12 mouse cellular contexts compared by ENCODE assay signal in the genomic region with DNA sequence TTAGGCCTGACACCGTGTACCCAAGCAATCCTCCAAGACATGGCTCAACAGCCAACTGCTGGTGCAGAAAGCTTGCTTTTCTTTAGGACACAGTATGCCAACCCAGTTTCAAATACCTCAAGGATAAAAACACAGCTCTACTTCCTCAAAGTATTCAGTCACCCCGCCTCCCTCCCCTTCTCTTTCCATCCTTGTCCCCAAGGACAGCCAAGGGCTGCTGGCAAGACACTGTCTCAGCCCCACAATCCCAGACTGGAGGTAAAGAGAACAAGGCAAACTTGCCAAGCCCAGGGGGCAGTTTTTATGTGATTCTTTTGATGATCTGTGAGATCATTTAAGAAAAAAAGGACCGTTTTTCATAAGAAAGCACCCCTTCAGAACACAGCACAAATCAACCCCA.
DNase-seq lines count a peak whose midpoint lies in the region; ATAC-seq and TF ChIP-seq lines count a peak whose summit lies in the region.
"Had no signal": no experiment of that assay in that cellular context is flagged by ENCODE, and none has a peak within 500 bp of the region (broad histone marks: within the 10 kb centered on the region; RNA-seq: fewer than 3 reads in every experiment).

No protein-coding gene starts in this region.

- H3K4me2 ChIP-seq in intestine, embryonic 15.5 days (replicated peaks), result no peak overlapping the region
- H3K4me2 ChIP-seq in intestine, postnatal 0 days (replicated peaks; ENCODE audit: low read depth), result no peak overlapping the region
- H3K4me2 ChIP-seq in stomach, embryonic 16.5 days (ENCODE audit: low read depth, low read length), result no peak overlapping the region
- H3K4me2 ChIP-seq in stomach, postnatal 0 days (replicated peaks; ENCODE audit: low read depth), result no peak overlapping the region
- H3K4me2 ChIP-seq: heart, embryonic 15.5 days; neural tube, embryonic 12.5 days had no signal

- TF ChIP-seq CTCF in intestine, postnatal 0 days (IDR thresholded peaks at IDR 0.05; ENCODE audit: low read depth), result no peak
- no peak for TF ChIP-seq CTCF in stomach, postnatal 0 days (IDR thresholded peaks at IDR 0.05; ENCODE audit: low read depth)

- 0 out of 2 replicates have a peak overlapping the region, but pooled peaks have one; percentile 24 for H3K27ac ChIP-seq in intestine, embryonic 15.5 days
- H3K27ac ChIP-seq in intestine, postnatal 0 days (ENCODE audit: low read depth, low read length), result no peak overlapping the region
- H3K27ac ChIP-seq in stomach, embryonic 16.5 days (ENCODE audit: low read length), result peak overlapping the region; percentile 42; the same call in 1 of the 2 replicates
- no peak overlapping the region for H3K27ac ChIP-seq in stomach, postnatal 0 days (replicated peaks)
- H3K27ac ChIP-seq: heart, embryonic 15.5 days; neural tube, embryonic 12.5 days had no signal

- no peak overlapping the region for H3K4me3 ChIP-seq in intestine, embryonic 15.5 days (replicated peaks)
- no peak overlapping the region for H3K4me3 ChIP-seq in intestine, postnatal 0 days (ENCODE audit: low read depth, low read length)
- no peak overlapping the region for H3K4me3 ChIP-seq in stomach, embryonic 16.5 days (replicated peaks; ENCODE audit: low read length)
- H3K4me3 ChIP-seq in stomach, postnatal 0 days (ENCODE audit: low read depth, low read length), result no peak overlapping the region
- H3K4me3 ChIP-seq: erythroblast, embryonic 14.5 days; heart, embryonic 15.5 days; neural tube, embryonic 12.5 days had no signal

- peak; percentile 65 to 84 for DNase-seq in adrenal gland, adult (ENCODE audit: inconsistent age in 2 of 2, low spot score in 1 of 2)
- DNase-seq in adrenal gland, postnatal 4 days (ENCODE audit: low spot score in 2 of 2), result no peak
- DNase-seq in stomach, postnatal 0 days (ENCODE audit: low spot score), result no peak
- peak; percentile 27 for DNase-seq in testis, postnatal 14 days (ENCODE audit: low spot score)
- DNase-seq in retina, embryonic 14.5 days (ENCODE audit: low spot score), result no peak
- DNase-seq: lung, postnatal 36 days had no signal

- WGBS in intestine, embryonic 15.5 days, result 62% methylated on average over 3 of the region's 3 CpGs
- whole genome bisulfite sequencing in intestine, postnatal 0 days, result 63% methylated on average over 3 of the region's 3 CpGs
- 66% methylated on average over 3 of the region's 3 CpGs for WGBS in stomach, embryonic 16.5 days
- WGBS in stomach, postnatal 0 days, result 62% methylated on average over 3 of the region's 3 CpGs

- no peaks in the 10 kb centered on the region for H3K36me3 ChIP-seq in intestine, embryonic 15.5 days
- no peaks in the 10 kb centered on the region for H3K36me3 ChIP-seq in intestine, postnatal 0 days (ENCODE audit: control insufficient read depth, insufficient read depth)
- H3K36me3 ChIP-seq in stomach, embryonic 16.5 days (ENCODE audit: control insufficient read depth, insufficient read depth, low read length), result no peaks in the 10 kb centered on the region
- no peaks in the 10 kb centered on the region for H3K36me3 ChIP-seq in stomach, postnatal 0 days (ENCODE audit: control insufficient read depth, insufficient read depth, low read length)
- H3K36me3 ChIP-seq: heart, embryonic 15.5 days; neural tube, embryonic 12.5 days had no signal

- peaks cover 43% of the 10 kb centered on the region for H3K4me1 ChIP-seq in intestine, embryonic 15.5 days (replicated peaks)
- H3K4me1 ChIP-seq in intestine, postnatal 0 days (replicated peaks; ENCODE audit: control insufficient read depth, insufficient read depth, low read length), result peaks cover 18% of the 10 kb centered on the region
- peaks cover 30% of the 10 kb centered on the region for H3K4me1 ChIP-seq in stomach, embryonic 16.5 days (ENCODE audit: control insufficient read depth, insufficient read depth, low read length)
- H3K4me1 ChIP-seq in stomach, postnatal 0 days (replicated peaks; ENCODE audit: control insufficient read depth, insufficient read depth), result peaks cover 7% of the 10 kb centered on the region; the same call in 1 of the 2 replicates

- no peak overlapping the region for H3K9ac ChIP-seq in intestine, embryonic 15.5 days
- H3K9ac ChIP-seq in intestine, postnatal 0 days (ENCODE audit: low read depth, low read length), result no peak overlapping the region
- no peak overlapping the region for H3K9ac ChIP-seq in stomach, embryonic 16.5 days (ENCODE audit: low read length)
- H3K9ac ChIP-seq in stomach, postnatal 0 days (ENCODE audit: low read length), result no peak overlapping the region
- H3K9ac ChIP-seq: heart, embryonic 15.5 days; neural tube, embryonic 12.5 days had no signal

- H3K27me3 ChIP-seq in intestine, embryonic 15.5 days (replicated peaks), result no peaks in the 10 kb centered on the region
- no peaks in the 10 kb centered on the region for H3K27me3 ChIP-seq in intestine, postnatal 0 days (replicated peaks; ENCODE audit: control insufficient read depth, insufficient read depth, low read length)
- no peaks in the 10 kb centered on the region for H3K27me3 ChIP-seq in stomach, embryonic 16.5 days (ENCODE audit: control insufficient read depth, insufficient read depth, low read length)
- no peaks in the 10 kb centered on the region for H3K27me3 ChIP-seq in stomach, postnatal 0 days (ENCODE audit: control insufficient read depth, insufficient read depth, low read length)
- H3K27me3 ChIP-seq: heart, embryonic 15.5 days; neural tube, embryonic 12.5 days had no signal

- no peak for TF ChIP-seq EP300 in stomach, postnatal 0 days (optimal IDR thresholded peaks at IDR 0.05)

- ATAC-seq in intestine, embryonic 15.5 days, result no peak
- ATAC-seq in intestine, postnatal 0 days, result no peak
- ATAC-seq in stomach, embryonic 16.5 days (ENCODE audit: insufficient read depth, low FRiP score), result no peak
- no peak for ATAC-seq in stomach, postnatal 0 days (ENCODE audit: low FRiP score, low TSS enrichment)

- no peaks in the 10 kb centered on the region for H3K9me3 ChIP-seq in intestine, embryonic 15.5 days
- no peaks in the 10 kb centered on the region for H3K9me3 ChIP-seq in intestine, postnatal 0 days (ENCODE audit: control insufficient read depth)
- no peaks in the 10 kb centered on the region for H3K9me3 ChIP-seq in stomach, embryonic 16.5 days (replicated peaks; ENCODE audit: control insufficient read depth, low read length)
- no peaks in the 10 kb centered on the region for H3K9me3 ChIP-seq in stomach, postnatal 0 days (ENCODE audit: control insufficient read depth, low read length)
- H3K9me3 ChIP-seq: heart, embryonic 15.5 days; neural tube, embryonic 12.5 days had no signal

Comparison
In these comparisons a context has a peak if more than half of its experiments do, and no peak if none do; other contexts are left out.
1. DNase-seq: peak in adrenal gland, adult (2 of 2) and testis, postnatal 14 days (single experiment); none in adrenal gland, postnatal 4 days (0 of 2), stomach, postnatal 0 days (single experiment) and retina, embryonic 14.5 days (single experiment).
2. H3K27ac ChIP-seq: peak in intestine, embryonic 15.5 days (single experiment) and stomach, embryonic 16.5 days (single experiment); none in intestine, postnatal 0 days (single experiment) and stomach, postnatal 0 days (single experiment).